Mouse (Mus musculus) limb, embryonic 11.5 days (tissue): ENCODE measurements around the gene Rybp. TPM values are rescaled to one million over a fixed set of nuclear protein-coding genes. Genes with fewer than 3 reads are reported as not detected.

Experiments
- ATAC-seq: fragments of 200-750 bp; cut with Nextera tagmentation; 2 replicates; pipeline ENCODE4 v1.8.0; 2017; ENCODE audit warnings: low read depth; ENCODE audit not compliant: insufficient number of reproducible peaks, low FRiP score, low TSS enrichment
- DNase-seq: peaks from one replicate; pipeline ENCODE4 v3.0.0-alpha.2; 2015; ENCODE audit warnings: low spot score
- H3K27ac ChIP-seq: fragments of 300-500 bp; sonication (generic); replicated peaks from 2 replicates; pipeline ENCODE4 v1.5.1; 2014; ENCODE audit warnings: low read depth, mild to moderate bottlenecking, low read length
- H3K27me3 ChIP-seq: fragments of 300-500 bp; sonication (generic); 2 replicates; pipeline ENCODE4 v1.6.1; 2014; ENCODE audit warnings: mild to moderate bottlenecking, low read length, mixed read lengths; ENCODE audit not compliant: control insufficient read depth, insufficient read depth
- H3K36me3 ChIP-seq: fragments of 300-500 bp; sonication (generic); 2 replicates; pipeline ENCODE4 v1.6.1; 2014; ENCODE audit warnings: mild to moderate bottlenecking, low read length, moderate library complexity, mixed read lengths; ENCODE audit not compliant: control insufficient read depth, insufficient read depth
- H3K4me1 ChIP-seq: fragments of 300-500 bp; sonication (generic); 2 replicates; pipeline ENCODE4 v1.6.1; 2014; ENCODE audit warnings: low read length, mixed read lengths; ENCODE audit not compliant: control insufficient read depth, insufficient read depth
- H3K4me2 ChIP-seq: fragments of 300-500 bp; sonication (generic); 2 replicates; pipeline ENCODE4 v1.6.1; 2014; ENCODE audit warnings: low read depth, mild to moderate bottlenecking, moderate library complexity; ENCODE audit not compliant: severe bottlenecking
- H3K4me3 ChIP-seq: fragments of 300-500 bp; sonication (generic); 2 replicates; pipeline ENCODE4 v1.5.1; 2014; ENCODE audit warnings: low read depth, low read length
- H3K9ac ChIP-seq: fragments of 300-500 bp; sonication (generic); 2 replicates; pipeline ENCODE4 v1.6.1; 2014; ENCODE audit warnings: mild to moderate bottlenecking, low read length
- H3K9me3 ChIP-seq: fragments of 300-500 bp; sonication (generic); 2 replicates; pipeline ENCODE4 v1.6.1; 2016; ENCODE audit warnings: low read length; ENCODE audit not compliant: control insufficient read depth
- WGBS: fragments of 180-500 bp; shearing (Covaris S2); extraction: QIAGEN DNeasy Blood & Tissue Kit; methylation state at CpG from one replicate; pipeline ENCODE4 v1.1.7; 2014; 5-methylcytosine and 5-hydroxymethylcytosine counted together
- polyA plus RNA-seq: library from polyadenylated mRNA; unstranded; fragments of >200 nt; fragmentation: Nextera tagmentation; extraction: Ambion mirVana; gene quantifications from 2 replicates; pipeline ENCODE4 v1.2.1, GENCODE M21; 2014

Gene Rybp
- polyA plus RNA-seq, 1 experiment from 2014 or later: 16.0 TPM

DNA sequence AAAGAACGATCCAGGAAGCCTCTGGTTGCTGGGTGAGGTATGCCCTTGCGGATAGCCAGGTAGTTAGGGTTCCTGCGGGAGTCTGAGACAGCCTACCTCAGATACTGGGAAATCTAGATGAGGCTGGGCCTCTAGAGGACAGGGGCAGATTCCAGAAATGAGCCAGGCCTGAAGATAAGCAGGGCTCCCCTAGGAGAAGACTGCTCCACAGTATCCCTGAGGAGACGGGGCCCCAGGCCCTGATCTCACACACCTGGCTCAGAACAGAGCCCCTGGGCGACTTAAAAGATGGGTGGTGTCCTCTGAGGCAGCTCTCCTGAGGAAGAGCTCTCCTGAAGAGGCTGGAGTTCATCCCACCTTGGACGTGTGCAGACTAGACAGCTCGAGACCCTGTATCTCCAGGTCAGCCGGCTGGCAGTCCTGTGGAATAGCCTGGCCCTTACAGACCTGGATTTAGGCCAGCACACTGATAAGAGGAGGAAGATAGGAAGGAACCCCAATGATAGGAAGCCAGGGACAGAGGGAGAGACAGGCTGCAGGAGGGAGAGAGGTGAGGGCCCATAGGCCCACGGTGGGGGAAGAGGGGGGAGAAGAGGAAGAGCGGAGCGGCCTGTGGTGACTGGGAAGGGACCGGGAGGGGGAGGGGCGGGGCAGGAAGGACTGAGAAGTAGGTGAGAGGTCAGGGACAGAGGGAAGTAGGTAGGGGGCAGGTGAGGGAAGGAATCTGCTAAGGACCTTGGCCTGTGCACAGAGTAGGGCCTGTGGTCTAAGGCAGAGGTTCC, 73.0 kb downstream of the Rybp start:
- H3K9me3 ChIP-seq: no peaks in the 10 kb centered on the region
- H3K9ac ChIP-seq: peak overlapping the region; percentile 8; the same call in 1 of the 2 replicates
- no peak for ATAC-seq
- H3K27me3 ChIP-seq: no peaks in the 10 kb centered on the region
- DNase-seq: no peak
- H3K4me3 ChIP-seq: no peak overlapping the region
- H3K27ac ChIP-seq: no peak overlapping the region
- peaks cover 50% of the 10 kb centered on the region for H3K4me1 ChIP-seq
- H3K36me3 ChIP-seq: no peaks in the 10 kb centered on the region
- H3K4me2 ChIP-seq: no peak overlapping the region; the same call in 1 of the 2 replicates
- WGBS: 38% methylated on average over 13 of the region's 13 CpGs

DNA sequence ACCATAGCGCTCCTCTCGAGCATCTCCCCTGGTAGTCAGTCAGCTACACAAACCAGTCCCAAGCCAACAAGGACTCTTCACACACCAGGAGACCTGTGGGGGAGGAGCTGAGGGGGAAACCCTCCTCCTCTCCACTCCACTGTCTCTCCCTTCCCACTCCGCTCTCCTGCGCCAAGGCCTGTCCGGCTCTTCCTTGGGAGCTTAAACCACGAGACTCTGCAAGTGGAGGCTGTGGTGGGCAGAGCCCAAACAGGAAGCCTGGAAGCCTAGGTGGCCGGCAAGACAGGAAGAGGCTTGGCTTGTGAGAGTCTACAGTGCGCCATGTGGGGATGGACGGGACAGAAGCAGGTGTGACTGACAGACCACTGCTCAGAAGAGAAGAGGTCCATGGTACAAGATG, 73.7 kb downstream of the Rybp start:
- H3K36me3 ChIP-seq: no peaks in the 10 kb centered on the region
- peaks cover under 1% of the 10 kb centered on the region for H3K27me3 ChIP-seq
- no peak overlapping the region for H3K9ac ChIP-seq
- no peak overlapping the region for H3K27ac ChIP-seq
- no peak overlapping the region for H3K4me3 ChIP-seq
- WGBS: 63% methylated on average over 9 of the region's 9 CpGs
- DNase-seq (peak; percentile 21), ATAC-seq (no peak; the same call in 1 of the 2 replicates)
- peaks cover 43% of the 10 kb centered on the region for H3K4me1 ChIP-seq
- H3K4me2 ChIP-seq: no peak overlapping the region
- H3K9me3 ChIP-seq: no peaks in the 10 kb centered on the region

DNA sequence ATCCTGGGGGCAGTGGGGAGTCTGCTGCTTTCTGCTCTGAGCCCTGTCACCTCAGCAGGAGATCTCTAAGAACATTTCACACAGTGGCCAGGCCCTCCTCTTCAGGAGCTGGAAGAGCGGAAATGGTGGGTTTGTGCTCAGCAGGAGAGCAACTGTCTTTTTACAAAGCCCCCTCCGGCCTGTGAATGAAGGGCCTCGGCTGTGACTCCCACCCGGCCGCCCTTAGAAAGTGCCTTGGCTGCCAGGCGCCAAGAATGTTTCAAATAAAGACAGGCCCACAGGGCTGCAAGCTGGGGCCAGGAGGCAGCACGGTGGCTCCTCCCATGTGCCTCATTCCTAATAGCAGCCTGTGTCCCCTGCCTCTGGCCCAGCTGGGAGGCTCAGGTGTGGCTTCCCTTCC, 74.5 kb downstream of the Rybp start:
- Histone ChIP-seq H3K36me3 (no peaks in the 10 kb centered on the region), H3K27me3 (peaks cover 3% of the 10 kb centered on the region), H3K4me2 (no peak overlapping the region), H3K4me3 (no peak overlapping the region), H3K4me1 (peaks cover 37% of the 10 kb centered on the region), H3K27ac (0 out of 2 replicates have a peak overlapping the region, but pooled peaks have one; percentile 0), H3K9me3 (no peaks in the 10 kb centered on the region), H3K9ac (no peak overlapping the region)
- ATAC-seq (no peak), DNase-seq (peak; percentile 60)
- 5% methylated on average over 7 of the region's 7 CpGs for whole genome bisulfite sequencing

DNA sequence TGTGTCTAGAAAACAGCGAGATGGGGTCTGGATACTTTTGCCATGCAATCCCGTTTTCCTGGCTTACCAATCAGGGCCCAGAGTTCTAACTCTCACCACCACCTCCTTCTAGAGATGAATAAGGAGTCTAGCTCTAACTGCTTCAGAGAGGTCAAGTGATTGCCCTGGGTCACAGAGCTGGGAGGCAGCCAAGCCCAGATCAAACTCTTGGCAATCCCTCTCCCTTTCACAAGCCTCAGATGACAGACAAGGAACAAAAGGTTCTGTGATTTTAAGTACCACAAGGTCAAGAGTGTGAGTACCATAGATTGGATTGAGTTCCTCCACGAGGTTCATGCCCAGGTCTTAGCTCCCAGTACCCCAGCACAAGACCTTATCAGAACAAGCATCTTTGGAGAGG, 75.6 kb downstream of the Rybp start:
- WGBS: 76% methylated on average over 3 of the region's 3 CpGs
- no peak overlapping the region for H3K9ac ChIP-seq
- H3K4me1 ChIP-seq: peaks cover 44% of the 10 kb centered on the region
- ATAC-seq: no peak
- peaks cover 3% of the 10 kb centered on the region for H3K27me3 ChIP-seq
- no peak for DNase-seq
- H3K36me3 ChIP-seq: no peaks in the 10 kb centered on the region
- H3K9me3 ChIP-seq: no peaks in the 10 kb centered on the region
- H3K4me3 ChIP-seq: no peak overlapping the region
- no peak overlapping the region for H3K4me2 ChIP-seq
- H3K27ac ChIP-seq: no peak overlapping the region

DNA sequence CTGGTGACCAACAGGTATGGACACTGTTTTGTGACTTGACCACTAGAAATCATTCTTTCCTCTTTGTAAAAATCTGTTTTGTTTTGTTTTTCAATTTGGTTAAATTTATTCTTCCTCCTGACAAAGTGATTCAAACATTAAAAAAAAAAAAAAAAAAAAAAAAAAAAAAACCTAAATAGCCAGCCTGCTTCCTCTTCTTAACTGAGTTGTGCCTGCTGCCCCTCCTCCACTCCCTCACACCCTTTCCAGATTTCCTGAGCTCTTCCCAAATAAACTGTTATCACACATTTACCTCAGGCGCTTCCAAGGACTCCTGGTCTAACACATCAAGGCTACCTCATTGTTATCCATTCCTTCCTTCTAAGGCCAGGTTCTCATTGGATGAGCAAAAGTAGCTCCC, 76.8 kb downstream of the Rybp start:
- Histone ChIP-seq H3K9ac (no peak overlapping the region), H3K4me3 (no peak overlapping the region), H3K4me1 (peaks cover 45% of the 10 kb centered on the region), H3K27me3 (peaks cover 3% of the 10 kb centered on the region), H3K27ac (no peak overlapping the region), H3K9me3 (no peaks in the 10 kb centered on the region), H3K4me2 (no peak overlapping the region), H3K36me3 (no peaks in the 10 kb centered on the region)
- DNase-seq: no peak
- no peak for ATAC-seq
- 80% methylated on average over 1 of the region's 1 CpGs for WGBS

DNA sequence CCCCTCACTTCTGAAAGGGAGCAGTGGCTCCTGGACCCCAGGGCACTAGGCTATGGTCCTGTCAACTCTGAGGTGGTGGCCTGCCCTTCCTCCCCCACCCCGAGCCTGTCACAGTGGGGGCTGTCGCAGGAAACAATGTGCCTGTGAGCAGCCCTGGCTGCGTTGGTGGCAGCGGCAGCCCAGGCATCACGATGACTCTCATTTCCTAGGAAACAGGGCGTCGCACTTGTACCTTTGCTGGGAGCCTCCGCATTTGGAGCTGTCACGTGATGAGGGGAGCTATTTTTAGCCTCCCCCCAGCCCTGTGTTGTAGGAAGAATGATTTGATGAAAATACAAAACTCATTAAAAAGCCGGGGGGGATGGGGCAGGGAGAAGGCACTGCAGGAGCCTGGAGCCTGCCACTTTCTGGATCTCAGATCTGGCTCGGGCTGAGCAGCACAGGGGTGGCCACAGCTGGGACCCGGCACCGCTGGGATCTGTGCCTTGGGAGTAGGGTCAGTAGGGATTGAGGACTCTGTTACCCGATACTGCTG, 80.5 kb downstream of the Rybp start:
- DNase-seq (no peak), ATAC-seq (0 out of 2 replicates have a peak, but pooled peaks have one; percentile 32)
- Histone ChIP-seq H3K36me3 (no peaks in the 10 kb centered on the region), H3K27ac (no peak overlapping the region), H3K4me1 (peaks cover 14% of the 10 kb centered on the region), H3K9ac (no peak overlapping the region), H3K9me3 (no peaks in the 10 kb centered on the region), H3K27me3 (peaks cover 3% of the 10 kb centered on the region), H3K4me3 (no peak overlapping the region), H3K4me2 (peak overlapping the region; percentile 4; the same call in 1 of the 2 replicates)
- WGBS: 2% methylated on average over 14 of the region's 14 CpGs

DNA sequence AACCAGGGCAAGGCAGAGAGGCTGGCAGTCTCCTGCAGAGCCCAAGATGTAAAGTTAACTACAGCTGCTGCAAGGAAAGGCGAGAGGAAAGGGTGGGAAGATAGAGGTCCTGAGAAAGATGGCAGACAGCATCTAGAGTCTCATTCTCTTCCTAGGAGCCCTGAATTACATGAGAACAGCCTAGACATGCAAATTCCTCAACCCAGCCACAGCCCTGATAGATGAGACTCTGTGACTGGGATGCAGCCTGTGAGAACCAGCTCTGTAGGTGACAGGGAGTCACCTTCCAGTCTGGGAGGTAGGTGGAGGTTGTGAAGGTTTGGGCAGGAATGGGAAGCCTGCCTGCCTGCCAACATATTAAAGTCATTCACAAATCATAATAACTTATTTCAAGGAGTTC, 81.0 kb downstream of the Rybp start:
- no peaks in the 10 kb centered on the region for H3K9me3 ChIP-seq
- no peak overlapping the region for H3K27ac ChIP-seq
- DNase-seq: no peak
- peaks cover 3% of the 10 kb centered on the region for H3K27me3 ChIP-seq
- WGBS: 54% methylated on average over 1 of the region's 1 CpGs
- no peaks in the 10 kb centered on the region for H3K36me3 ChIP-seq
- no peak for ATAC-seq
- H3K4me1 ChIP-seq: peaks cover 14% of the 10 kb centered on the region
- no peak overlapping the region for H3K4me2 ChIP-seq
- no peak overlapping the region for H3K9ac ChIP-seq
- H3K4me3 ChIP-seq: no peak overlapping the region

DNA sequence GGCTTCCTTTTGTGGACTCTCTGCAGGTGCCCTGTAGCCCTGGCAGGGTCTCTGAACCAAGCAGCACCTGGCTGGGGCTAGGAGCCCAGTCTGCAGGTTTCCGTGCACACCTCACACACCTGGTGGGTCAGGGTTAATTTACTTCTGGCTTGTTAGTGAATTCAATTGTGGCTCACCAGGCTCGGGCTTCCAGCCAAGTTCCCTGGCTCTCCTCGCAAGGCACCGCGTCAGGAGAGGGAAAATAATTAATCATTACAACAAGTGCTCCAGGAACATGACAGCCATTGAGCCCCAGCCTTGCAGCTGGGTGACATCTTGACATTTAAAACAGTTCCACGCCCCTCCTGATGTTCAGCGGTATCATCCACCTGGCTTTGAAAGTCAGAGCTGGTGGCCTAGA, 82.8 kb downstream of the Rybp start:
- H3K9me3 ChIP-seq: no peaks in the 10 kb centered on the region
- 54% methylated on average over 7 of the region's 7 CpGs for WGBS
- H3K27ac ChIP-seq: no peak overlapping the region
- no peak for DNase-seq
- peaks cover 14% of the 10 kb centered on the region for H3K4me1 ChIP-seq
- no peak for ATAC-seq
- no peak overlapping the region for H3K4me2 ChIP-seq
- H3K36me3 ChIP-seq: no peaks in the 10 kb centered on the region
- H3K27me3 ChIP-seq: peaks cover 3% of the 10 kb centered on the region
- H3K4me3 ChIP-seq: no peak overlapping the region
- no peak overlapping the region for H3K9ac ChIP-seq
